Mouse (Mus musculus) cortical plate, adult 2 months (tissue): Measurements from ENCODE around the gene Pde9a.

Experiments used
- CTCF ChIP-seq: fragments of 200-500 bp; IDR thresholded peaks from 2 replicates; pipeline ENCODE4 v1.5.1; 2011; ENCODE audit warnings: mild to moderate bottlenecking, control low read depth, low read length; ENCODE audit not compliant: insufficient read depth; ENCODE audit errors: extremely low read depth
- POLR2A ChIP-seq: fragments of 200-500 bp; IDR thresholded peaks from 2 replicates; pipeline ENCODE4 v1.6.1; 2011; ENCODE audit warnings: mild to moderate bottlenecking, low read length, control low read depth; ENCODE audit not compliant: insufficient read depth; ENCODE audit errors: extremely low read depth

DNA sequence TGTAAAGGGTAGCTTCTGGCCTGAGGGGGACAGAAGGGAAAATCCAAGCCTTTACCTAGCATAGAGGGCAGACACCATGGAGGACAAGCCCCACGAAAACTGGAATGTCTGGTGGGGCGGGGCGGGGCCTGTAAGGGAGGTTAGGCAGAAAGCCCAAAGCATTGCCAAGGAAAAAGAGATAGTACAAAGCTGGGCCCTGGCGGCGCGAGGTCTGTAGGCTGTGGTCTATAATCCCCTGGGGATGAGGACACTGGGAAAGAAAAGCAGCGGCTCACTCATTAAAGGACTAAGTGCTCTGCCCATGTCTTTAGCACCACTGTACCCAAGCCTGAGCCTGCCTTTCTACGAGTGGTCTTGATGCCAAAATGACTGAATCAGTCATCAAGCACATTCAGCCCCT lies 34.0 kb upstream of the Pde9a start:
- TF ChIP-seq CTCF, result no peak
- TF ChIP-seq POLR2A, result no peak
